Comparison of ENCODE assay signal across 26 mouse cellular contexts in the genomic region with DNA sequence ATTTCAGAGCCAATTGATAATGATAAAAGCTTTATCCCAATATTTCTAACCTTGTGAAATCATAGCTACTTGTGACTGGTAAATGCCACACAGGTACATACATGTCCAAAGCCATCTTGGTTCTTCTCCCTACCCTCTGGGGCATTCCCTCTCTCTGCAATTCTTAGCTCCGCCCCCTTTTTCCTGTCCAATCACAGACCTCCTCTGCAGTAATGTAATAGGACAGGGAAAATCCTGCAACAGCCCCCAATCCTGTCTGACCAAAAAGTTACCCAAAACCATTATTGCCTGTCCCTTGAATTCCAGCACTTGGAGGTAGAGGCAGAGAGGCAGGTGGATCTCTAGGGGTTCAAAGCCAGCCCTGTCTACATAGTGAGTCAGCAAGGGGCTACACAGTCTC.
"Had no signal": no experiment of that assay in that cellular context is flagged by ENCODE, and none has a peak within 500 bp of the region (broad histone marks: within the 10 kb centered on the region; RNA-seq: fewer than 3 reads in every experiment).

No protein-coding gene starts in this region.

- H3K27me3 ChIP-seq: heart, embryonic 12.5 days; hindbrain, embryonic 12.5 days; intestine, embryonic 15.5 days; limb, embryonic 12.5 days; liver, embryonic 13.5 days had no signal

- DNase-seq: gastrocnemius, postnatal 10 days; gastrocnemius, postnatal 25 days; heart, postnatal 10 days; heart, postnatal 4 days; kidney, adult 18-20 months; kidney, adult 8-10 months; kidney, postnatal 10 days; kidney, postnatal 25 days; kidney, postnatal 4 days; liver; liver, embryonic 13.5 days had no signal

- H3K9ac ChIP-seq: heart, embryonic 12.5 days; hindbrain, embryonic 12.5 days; hindbrain, embryonic 14.5 days; intestine, embryonic 15.5 days; limb, embryonic 12.5 days; liver, embryonic 13.5 days had no signal

- H3K9me3 ChIP-seq: heart, embryonic 10.5 days; heart, embryonic 12.5 days; hindbrain, embryonic 10.5 days; hindbrain, embryonic 12.5 days; intestine, embryonic 15.5 days; limb, embryonic 10.5 days; limb, embryonic 12.5 days; liver, embryonic 13.5 days had no signal

- H3K4me3 ChIP-seq: heart, adult 2 months; heart, embryonic 10.5 days; heart, embryonic 12.5 days; hindbrain, embryonic 10.5 days; hindbrain, embryonic 12.5 days; intestine, embryonic 15.5 days; layer of hippocampus, adult 2 months; left cerebral cortex, adult 2 months; limb, embryonic 10.5 days; limb, embryonic 12.5 days; liver, embryonic 13.5 days had no signal

- H3K27ac ChIP-seq: heart, adult 2 months; heart, embryonic 10.5 days; hindbrain, embryonic 10.5 days; hindbrain, embryonic 12.5 days; hindbrain, embryonic 14.5 days; intestine, embryonic 15.5 days; layer of hippocampus, adult 2 months; left cerebral cortex, adult 2 months; limb, embryonic 10.5 days; limb, embryonic 12.5 days; liver, embryonic 13.5 days had no signal

- H3K4me2 ChIP-seq: heart, embryonic 12.5 days; hindbrain, embryonic 12.5 days; hindbrain, embryonic 14.5 days; intestine, embryonic 15.5 days; limb, embryonic 12.5 days; liver, embryonic 11.5 days; liver, embryonic 13.5 days had no signal

- ATAC-seq: hindbrain, embryonic 16.5 days; inflammation-experienced regulatory T-cells, adult 6 months; intestine, embryonic 15.5 days; intestine, postnatal 0 days had no signal
